Mouse (Mus musculus) limb, embryonic 11.5 days (tissue): ENCODE measurements around the gene Pacsin1. TPM values are rescaled to one million over a fixed set of nuclear protein-coding genes. Genes with fewer than 3 reads are reported as not detected.

Experiments used
- ATAC-seq: fragments of 200-750 bp; cut with Nextera tagmentation; 2 replicates; pipeline ENCODE4 v1.8.0; 2017; ENCODE audit warnings: low read depth; ENCODE audit not compliant: insufficient number of reproducible peaks, low FRiP score, low TSS enrichment
- DNase-seq: peaks from one replicate; pipeline ENCODE4 v3.0.0-alpha.2; 2015; ENCODE audit warnings: low spot score
- H3K27ac ChIP-seq: fragments of 300-500 bp; sonication (generic); replicated peaks from 2 replicates; pipeline ENCODE4 v1.5.1; 2014; ENCODE audit warnings: low read depth, mild to moderate bottlenecking, low read length
- H3K27me3 ChIP-seq: fragments of 300-500 bp; sonication (generic); 2 replicates; pipeline ENCODE4 v1.6.1; 2014; ENCODE audit warnings: mild to moderate bottlenecking, low read length, mixed read lengths; ENCODE audit not compliant: control insufficient read depth, insufficient read depth
- H3K36me3 ChIP-seq: fragments of 300-500 bp; sonication (generic); 2 replicates; pipeline ENCODE4 v1.6.1; 2014; ENCODE audit warnings: mild to moderate bottlenecking, low read length, moderate library complexity, mixed read lengths; ENCODE audit not compliant: control insufficient read depth, insufficient read depth
- H3K4me1 ChIP-seq: fragments of 300-500 bp; sonication (generic); 2 replicates; pipeline ENCODE4 v1.6.1; 2014; ENCODE audit warnings: low read length, mixed read lengths; ENCODE audit not compliant: control insufficient read depth, insufficient read depth
- H3K4me2 ChIP-seq: fragments of 300-500 bp; sonication (generic); 2 replicates; pipeline ENCODE4 v1.6.1; 2014; ENCODE audit warnings: low read depth, mild to moderate bottlenecking, moderate library complexity; ENCODE audit not compliant: severe bottlenecking
- H3K4me3 ChIP-seq: fragments of 300-500 bp; sonication (generic); 2 replicates; pipeline ENCODE4 v1.5.1; 2014; ENCODE audit warnings: low read depth, low read length
- H3K9ac ChIP-seq: fragments of 300-500 bp; sonication (generic); 2 replicates; pipeline ENCODE4 v1.6.1; 2014; ENCODE audit warnings: mild to moderate bottlenecking, low read length
- H3K9me3 ChIP-seq: fragments of 300-500 bp; sonication (generic); 2 replicates; pipeline ENCODE4 v1.6.1; 2016; ENCODE audit warnings: low read length; ENCODE audit not compliant: control insufficient read depth
- WGBS: fragments of 180-500 bp; shearing (Covaris S2); extraction: QIAGEN DNeasy Blood & Tissue Kit; methylation state at CpG from one replicate; pipeline ENCODE4 v1.1.7; 2014; 5-methylcytosine and 5-hydroxymethylcytosine counted together
- polyA plus RNA-seq: library from polyadenylated mRNA; unstranded; fragments of >200 nt; fragmentation: Nextera tagmentation; extraction: Ambion mirVana; gene quantifications from 2 replicates; pipeline ENCODE4 v1.2.1, GENCODE M21; 2014

Pacsin1 gene
- polyA plus RNA-seq: 5.6 and 6.5 TPM in 2 replicates

DNA sequence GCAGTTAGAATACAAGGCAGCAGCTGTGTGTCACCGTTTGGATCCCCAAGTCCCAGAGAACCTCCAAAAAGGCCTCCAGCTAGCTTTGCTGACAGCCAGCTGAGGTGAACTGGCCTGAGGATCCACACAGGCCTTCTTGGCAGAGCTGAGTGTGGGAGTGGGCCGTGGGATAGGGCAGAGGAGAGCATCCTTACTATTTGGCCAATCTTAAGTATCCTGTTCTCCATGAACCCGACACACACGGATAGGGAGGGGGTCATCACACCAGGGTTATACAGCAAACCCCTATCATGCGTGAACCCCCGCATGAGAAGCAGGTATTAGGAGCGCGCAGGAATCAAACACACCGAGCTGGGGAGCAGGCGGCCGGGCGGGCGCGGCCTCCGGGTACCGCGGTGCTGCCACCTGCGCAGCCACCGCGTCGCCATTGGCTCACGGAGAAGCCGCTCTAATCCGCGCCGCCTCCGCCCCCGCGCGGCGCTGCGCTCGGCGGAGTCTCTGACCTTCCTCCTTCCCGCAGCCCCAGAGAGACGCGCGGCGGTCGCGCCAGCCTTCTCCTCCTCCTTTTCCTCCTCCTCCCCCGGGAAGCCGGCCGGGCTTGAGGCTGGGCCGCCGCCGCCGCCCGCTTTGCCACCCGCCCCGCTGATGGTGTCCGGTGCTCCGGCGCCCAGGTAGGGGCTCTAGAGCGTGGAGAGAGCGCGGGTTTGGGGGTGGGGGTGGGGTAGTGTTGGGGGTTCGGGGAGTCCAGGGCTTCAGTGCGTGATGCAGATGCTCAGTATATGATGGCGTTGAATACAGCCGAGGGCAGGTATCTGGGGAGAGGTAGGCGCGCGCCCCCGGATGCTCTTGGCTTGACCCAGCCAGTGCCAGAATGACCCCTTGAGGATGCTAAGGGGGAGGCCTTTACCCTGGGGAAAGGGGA lies at the start of gene Pacsin1:
Gene Pacsin1, plus strand, starts transcription at position 421 of the 922 bp plus-strand sequence.
- peak within 1 kb of the TSS; percentile 48; the same call in 1 of the 2 replicates for H3K9ac ChIP-seq
- no peaks in the 10 kb centered on the region for H3K9me3 ChIP-seq
- no peak within 1 kb of the TSS for H3K27ac ChIP-seq
- H3K4me1 ChIP-seq: peaks cover 9% of the 10 kb centered on the region
- WGBS: under 1% methylated on average over 61 of the region's 65 CpGs
- DNase-seq: peak; percentile 65
- H3K4me3 ChIP-seq: peak within 1 kb of the TSS; percentile 57
- no peaks in the 10 kb centered on the region for H3K36me3 ChIP-seq
- ATAC-seq: peak; percentile 48
- H3K27me3 ChIP-seq: peaks cover 3% of the 10 kb centered on the region; the same call in 1 of the 2 replicates
- H3K4me2 ChIP-seq: peak within 1 kb of the TSS; percentile 95

DNA sequence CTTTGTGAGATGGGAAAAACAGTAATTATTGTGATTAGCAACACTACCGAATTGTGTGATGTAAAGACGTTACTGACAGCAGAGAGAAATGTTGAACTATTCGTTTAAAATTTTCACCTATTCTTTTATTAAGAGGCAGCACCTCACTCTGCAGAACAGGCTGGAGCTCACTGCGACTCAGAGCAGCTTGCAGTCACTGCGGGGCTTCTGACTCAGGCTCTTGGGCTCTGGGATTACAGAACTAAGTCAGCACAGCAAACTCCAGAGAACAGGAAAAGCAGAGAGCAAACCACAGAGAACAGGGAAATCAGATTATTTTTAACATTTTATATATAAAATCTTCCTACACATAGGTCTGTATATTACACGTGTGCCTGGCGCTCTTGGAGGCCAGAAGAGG lies 45.7 kb upstream of the Pacsin1 start:
- DNase-seq: no peak
- Histone ChIP-seq H3K4me1 (peaks cover 6% of the 10 kb centered on the region; the same call in 1 of the 2 replicates), H3K4me2 (no peak overlapping the region), H3K36me3 (no peaks in the 10 kb centered on the region; the same call in 1 of the 2 replicates), H3K27ac (no peak overlapping the region), H3K4me3 (no peak overlapping the region), H3K27me3 (no peaks in the 10 kb centered on the region), H3K9ac (no peak overlapping the region), H3K9me3 (no peaks in the 10 kb centered on the region)
- ATAC-seq: no peak
- 86% methylated on average over 7 of the region's 7 CpGs for WGBS

DNA sequence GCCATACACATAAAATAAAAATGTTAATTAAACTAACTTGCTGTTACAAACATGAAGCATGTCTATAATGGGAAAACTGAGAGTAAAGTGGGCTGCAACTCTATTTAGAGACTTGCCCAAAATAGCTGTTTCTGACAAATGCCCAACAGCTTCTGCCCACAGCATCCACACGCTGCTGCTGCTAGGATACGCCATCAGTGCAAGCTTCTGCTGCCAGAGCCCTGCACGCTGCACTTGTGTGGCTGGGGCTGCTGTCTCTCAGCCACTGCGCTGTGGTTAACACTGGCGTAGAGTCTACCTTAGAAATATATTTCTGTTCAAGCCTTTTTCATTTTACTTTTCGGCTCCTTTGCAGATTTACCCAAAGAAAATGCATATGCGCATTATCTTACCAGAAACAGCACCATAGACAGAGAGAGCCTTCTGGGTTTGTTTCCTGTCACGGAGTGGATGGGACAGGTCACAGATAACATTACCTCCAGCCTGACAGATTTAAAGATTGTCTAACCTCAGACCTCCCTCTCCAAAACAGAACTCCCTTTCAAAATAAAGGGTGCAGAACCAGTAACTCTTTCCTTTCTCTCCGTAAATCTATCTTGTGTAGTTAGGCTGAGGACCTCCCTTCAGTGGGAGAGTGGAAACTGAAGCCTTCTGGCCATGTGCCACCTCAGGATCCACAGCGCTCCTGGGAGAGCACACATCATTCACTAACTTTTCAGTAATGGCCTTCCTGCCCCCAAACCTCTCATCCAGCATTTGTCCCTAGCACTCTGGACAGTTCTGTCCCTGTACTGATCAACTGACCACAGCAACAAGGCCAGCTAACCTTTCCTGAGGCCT lies 44.4 kb upstream of the Pacsin1 start:
- DNase-seq: no peak
- Histone ChIP-seq H3K4me1 (peaks cover 6% of the 10 kb centered on the region; the same call in 1 of the 2 replicates), H3K36me3 (no peaks in the 10 kb centered on the region; the same call in 1 of the 2 replicates), H3K27ac (no peak overlapping the region), H3K27me3 (no peaks in the 10 kb centered on the region), H3K4me2 (no peak overlapping the region), H3K9ac (no peak overlapping the region), H3K4me3 (no peak overlapping the region), H3K9me3 (no peaks in the 10 kb centered on the region)
- 87% methylated on average over 10 of the region's 10 CpGs for WGBS
- ATAC-seq: no peak

DNA sequence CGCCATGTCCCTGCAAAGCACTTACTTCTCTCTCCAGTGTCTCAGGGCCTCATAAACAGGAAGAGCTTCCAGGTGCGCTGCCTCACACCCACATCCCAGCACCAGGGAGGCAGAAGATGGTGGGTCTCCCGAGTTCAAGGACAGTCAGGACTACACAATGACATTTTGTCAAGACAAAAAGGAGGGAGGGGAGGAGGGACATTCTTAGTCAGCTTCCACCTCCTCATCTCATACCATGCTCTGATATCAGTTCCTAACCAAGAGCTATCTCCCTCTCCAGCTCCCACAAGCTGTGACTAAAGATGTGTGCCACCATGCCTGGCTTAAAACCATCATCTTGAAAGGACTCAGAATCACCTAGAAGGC lies 43.8 kb upstream of the Pacsin1 start:
- H3K4me2 ChIP-seq: no peak overlapping the region
- H3K27ac ChIP-seq: no peak overlapping the region
- 0 out of 2 replicates have a peak overlapping the region, but pooled peaks have one; percentile 3 for H3K9ac ChIP-seq
- ATAC-seq (no peak), DNase-seq (no peak)
- 72% methylated on average over 3 of the region's 3 CpGs for WGBS
- H3K4me1 ChIP-seq: peaks cover 6% of the 10 kb centered on the region; the same call in 1 of the 2 replicates
- H3K4me3 ChIP-seq: no peak overlapping the region
- no peaks in the 10 kb centered on the region for H3K27me3 ChIP-seq
- no peaks in the 10 kb centered on the region for H3K36me3 ChIP-seq
- no peaks in the 10 kb centered on the region; the same call in 1 of the 2 replicates for H3K9me3 ChIP-seq

DNA sequence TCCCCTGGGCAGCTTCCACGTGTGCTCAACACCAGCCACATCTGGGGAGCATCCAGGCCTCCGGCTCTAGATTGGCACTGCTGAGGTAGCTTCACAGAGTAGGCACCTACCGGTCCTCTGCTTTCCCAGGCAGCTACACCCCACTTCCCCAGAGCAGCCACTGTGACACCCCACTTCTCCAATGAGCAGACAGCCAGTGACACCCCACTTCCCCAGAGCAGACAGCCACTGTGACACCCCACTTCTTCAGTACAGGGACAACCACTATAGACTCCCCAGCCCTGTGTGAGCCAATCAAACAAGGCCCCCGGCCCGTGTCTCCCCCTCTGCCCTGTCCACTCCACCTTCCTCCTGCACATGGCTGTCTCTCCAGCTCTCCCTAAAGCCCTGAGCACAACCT lies 43.3 kb upstream of the Pacsin1 start:
- WGBS: 76% methylated on average over 5 of the region's 5 CpGs
- Histone ChIP-seq H3K36me3 (0 out of 2 replicates have a peak, but pooled peaks cover 2% of the 10 kb centered on the region), H3K9ac (0 out of 2 replicates have a peak overlapping the region, but pooled peaks have one; percentile 3)

DNA sequence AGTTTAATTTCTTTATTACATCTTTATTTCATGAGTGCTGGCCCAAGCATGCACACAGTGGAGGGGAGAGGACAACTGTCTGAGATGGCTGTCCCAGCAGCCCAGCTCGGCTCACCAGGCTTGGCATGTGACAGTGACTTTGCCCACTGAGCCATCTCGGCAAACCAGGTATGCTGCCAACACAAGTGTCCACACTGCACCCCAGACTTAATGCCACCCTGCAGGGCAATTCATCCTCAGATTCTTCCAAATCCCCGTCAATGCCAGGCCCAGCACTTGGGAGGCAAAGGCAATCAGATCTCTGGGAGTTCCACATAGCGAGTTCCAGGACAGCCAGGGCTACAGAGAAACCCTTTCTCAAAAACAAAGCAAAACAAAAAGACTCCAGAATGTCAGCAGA lies 42.3 kb upstream of the Pacsin1 start:
- no peaks in the 10 kb centered on the region; the same call in 1 of the 2 replicates for H3K9me3 ChIP-seq
- H3K4me1 ChIP-seq: peaks cover 6% of the 10 kb centered on the region; the same call in 1 of the 2 replicates
- no peak overlapping the region for H3K4me2 ChIP-seq
- no peak overlapping the region for H3K27ac ChIP-seq
- ATAC-seq (no peak), DNase-seq (no peak)
- H3K27me3 ChIP-seq: no peaks in the 10 kb centered on the region
- whole genome bisulfite sequencing: 91% methylated on average over 4 of the region's 4 CpGs
- no peak overlapping the region for H3K4me3 ChIP-seq
- peaks cover 7% of the 10 kb centered on the region; the same call in 1 of the 2 replicates for H3K36me3 ChIP-seq
- H3K9ac ChIP-seq: no peak overlapping the region; the same call in 1 of the 2 replicates

More for the DNA sequence above, 43.3 kb upstream of the Pacsin1 start:
- H3K4me3 ChIP-seq: no peak overlapping the region
- DNase-seq (no peak), ATAC-seq (no peak)
- H3K4me1 ChIP-seq: peaks cover 6% of the 10 kb centered on the region; the same call in 1 of the 2 replicates
- H3K27me3 ChIP-seq: no peaks in the 10 kb centered on the region
- no peak overlapping the region for H3K27ac ChIP-seq
- no peaks in the 10 kb centered on the region; the same call in 1 of the 2 replicates for H3K9me3 ChIP-seq
- no peak overlapping the region for H3K4me2 ChIP-seq

DNA sequence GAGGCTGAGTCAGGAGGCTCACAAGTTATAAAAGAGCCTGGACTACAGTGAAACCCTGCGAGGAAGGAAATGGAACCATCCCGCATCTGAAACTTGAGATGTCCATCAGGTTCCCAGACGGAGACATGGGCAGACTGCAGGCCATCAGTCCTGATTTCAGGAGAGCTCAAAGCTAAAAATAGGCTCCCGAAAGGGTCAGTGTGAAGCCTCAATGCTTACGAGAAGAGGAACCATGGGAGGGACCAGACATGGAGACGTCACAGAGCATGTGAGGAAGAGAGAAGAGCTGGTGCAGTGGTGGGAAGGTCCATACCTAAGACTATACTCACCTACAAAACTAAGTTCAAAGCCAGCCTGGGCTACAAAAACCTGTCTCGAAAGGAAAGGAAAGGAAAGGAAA lies 39.9 kb upstream of the Pacsin1 start:
- H3K4me2 ChIP-seq: no peak overlapping the region
- H3K9ac ChIP-seq: no peak overlapping the region
- no peaks in the 10 kb centered on the region; the same call in 1 of the 2 replicates for H3K9me3 ChIP-seq
- 82% methylated on average over 7 of the region's 7 CpGs for WGBS
- no peak for ATAC-seq
- peaks cover 6% of the 10 kb centered on the region; the same call in 1 of the 2 replicates for H3K4me1 ChIP-seq
- no peak overlapping the region for H3K27ac ChIP-seq
- H3K4me3 ChIP-seq: no peak overlapping the region
- DNase-seq: no peak
- H3K27me3 ChIP-seq: no peaks in the 10 kb centered on the region
- H3K36me3 ChIP-seq: peaks cover 10% of the 10 kb centered on the region; the same call in 1 of the 2 replicates

GRCm38 (mm10) chr17:27621161-27621560 lies 34.1 kb upstream of the Pacsin1 start:
- WGBS: 60% methylated on average over 8 of the region's 8 CpGs
- no peaks in the 10 kb centered on the region; the same call in 1 of the 2 replicates for H3K9me3 ChIP-seq
- ATAC-seq: no peak
- peaks cover 10% of the 10 kb centered on the region; the same call in 1 of the 2 replicates for H3K4me1 ChIP-seq
- peak overlapping the region; percentile 75 for H3K4me2 ChIP-seq
- H3K4me3 ChIP-seq: peak overlapping the region; percentile 100
- peak overlapping the region; percentile 38; the same call in 1 of the 2 replicates for H3K9ac ChIP-seq
- no peaks in the 10 kb centered on the region for H3K27me3 ChIP-seq
- DNase-seq: no peak
- H3K36me3 ChIP-seq: peaks cover 10% of the 10 kb centered on the region; the same call in 1 of the 2 replicates
- no peak overlapping the region for H3K27ac ChIP-seq
